Mouse (Mus musculus): ENCODE data around the gene Slc25a13.

GRCm38 (mm10) chr6:6023976-6024375 lies 193.0 kb downstream of the Slc25a13 start:
- TF ChIP-seq GATA1 (IDR thresholded peaks at IDR 0.05; ENCODE audit: low read length) (no peak), TAL1 (IDR thresholded peaks at IDR 0.05; ENCODE audit: low read length) (no peak)

All from erythroblast, embryonic 14.5 days (primary cell).